In genomic region chr9:118891593-118891992, GRCm38 (mm10) we compare ENCODE assay signal across 13 mouse cellular contexts. TPM values are rescaled to one million over a fixed set of nuclear protein-coding genes. Genes with fewer than 3 reads are reported as not detected.
A peak's percentile ranks its signal among the peaks of the same experiment; 100 is the strongest.
DNase-seq lines count a peak whose midpoint lies in the region; ATAC-seq and TF ChIP-seq lines count a peak whose summit lies in the region.
"Had no signal": no experiment of that assay in that cellular context is flagged by ENCODE, and none has a peak within 500 bp of the region (broad histone marks: within the 10 kb centered on the region; RNA-seq: fewer than 3 reads in every experiment).

No protein-coding gene starts in this region.

- H3K4me1 ChIP-seq in heart, embryonic 14.5 days (ENCODE audit: control insufficient read depth in 2 of 2, insufficient read depth in 2 of 2, low read length in 2 of 2), result peaks cover 6 to 9% of the 10 kb centered on the region in 2 experiments; a peak in 3 of 4 replicates
- H3K4me1 ChIP-seq in lung, embryonic 14.5 days (ENCODE audit: insufficient read depth), result peaks cover 10% of the 10 kb centered on the region
- peaks cover 18% of the 10 kb centered on the region for H3K4me1 ChIP-seq in stomach, embryonic 14.5 days (ENCODE audit: control insufficient read depth, insufficient read depth, low read length)
- no peaks in the 10 kb centered on the region for H3K4me1 ChIP-seq in midbrain, postnatal 0 days (ENCODE audit: insufficient read depth, low read length)
- H3K4me1 ChIP-seq: liver, embryonic 13.5 days had no signal

- TF ChIP-seq CTCF in lung, embryonic 14.5 days (IDR thresholded peaks at IDR 0.05; ENCODE audit: low read depth), result no peak
- TF ChIP-seq CTCF in midbrain, postnatal 0 days (IDR thresholded peaks at IDR 0.05), result no peak

- no peak for ATAC-seq in heart, embryonic 14.5 days (ENCODE audit: insufficient number of reproducible peaks, insufficient read depth, low FRiP score, low read depth)
- peak; percentile 39; the same call in 1 of the 2 replicates for ATAC-seq in lung, embryonic 14.5 days (ENCODE audit: insufficient read depth)
- ATAC-seq in stomach, embryonic 14.5 days (ENCODE audit: insufficient number of reproducible peaks, insufficient read depth, low FRiP score, low read depth), result no peak
- no peak for ATAC-seq in midbrain, postnatal 0 days (ENCODE audit: low FRiP score)

- peak overlapping the region; percentile 30; the same call in 1 of the 2 replicates for H3K9ac ChIP-seq in heart, embryonic 14.5 days (ENCODE audit: low read length)
- no peak overlapping the region for H3K9ac ChIP-seq in lung, embryonic 14.5 days
- H3K9ac ChIP-seq in stomach, embryonic 14.5 days (replicated peaks; ENCODE audit: low read depth, low read length), result no peak overlapping the region
- H3K9ac ChIP-seq in midbrain, postnatal 0 days (replicated peaks; ENCODE audit: low read length, poor library complexity, severe bottlenecking), result no peak overlapping the region
- H3K9ac ChIP-seq: liver, embryonic 13.5 days; neural tube, embryonic 13.5 days had no signal

- no peaks in the 10 kb centered on the region for H3K9me3 ChIP-seq in heart, embryonic 14.5 days (ENCODE audit: control insufficient read depth, low read length)
- H3K9me3 ChIP-seq in lung, embryonic 14.5 days (ENCODE audit: low read depth, low read length), result no peaks in the 10 kb centered on the region
- H3K9me3 ChIP-seq in stomach, embryonic 14.5 days (ENCODE audit: control insufficient read depth, low read depth, low read length), result no peaks in the 10 kb centered on the region
- no peaks in the 10 kb centered on the region for H3K9me3 ChIP-seq in midbrain, postnatal 0 days (ENCODE audit: low read length)
- H3K9me3 ChIP-seq: liver, embryonic 13.5 days; midbrain, embryonic 10.5 days; neural tube, embryonic 13.5 days had no signal

- no peak overlapping the region for H3K4me3 ChIP-seq in heart, embryonic 14.5 days (ENCODE audit: control insufficient read depth in 1 of 2, insufficient read depth in 1 of 2, low read depth in 1 of 2, low read length in 2 of 2)
- no peak overlapping the region for H3K4me3 ChIP-seq in lung, embryonic 14.5 days (ENCODE audit: low read depth, low read length)
- H3K4me3 ChIP-seq in stomach, embryonic 14.5 days (ENCODE audit: low read depth, low read length), result no peak overlapping the region
- H3K4me3 ChIP-seq in midbrain, postnatal 0 days (ENCODE audit: low read depth, low read length), result no peak overlapping the region
- H3K4me3 ChIP-seq: liver, embryonic 13.5 days; midbrain, embryonic 10.5 days; neural tube, embryonic 13.5 days had no signal

- 0 out of 4 replicates have a peak overlapping the region, but pooled peaks of 1 of the 2 experiments have one; percentile 28 for H3K27ac ChIP-seq in heart, embryonic 14.5 days (replicated peaks in 1 of 2; ENCODE audit: control insufficient read depth in 1 of 2, insufficient read depth in 1 of 2, low read depth in 2 of 2, low read length in 2 of 2)
- peak overlapping the region; percentile 58; the same call in 1 of the 2 replicates for H3K27ac ChIP-seq in lung, embryonic 14.5 days (ENCODE audit: low read depth)
- H3K27ac ChIP-seq in stomach, embryonic 14.5 days (ENCODE audit: low read length), result peak overlapping the region; percentile 58; the same call in 1 of the 2 replicates
- H3K27ac ChIP-seq in midbrain, postnatal 0 days (ENCODE audit: low read depth, low read length), result no peak overlapping the region
- H3K27ac ChIP-seq: liver, embryonic 13.5 days; midbrain, embryonic 10.5 days; neural tube, embryonic 13.5 days had no signal

- no peaks in the 10 kb centered on the region for H3K27me3 ChIP-seq in heart, embryonic 14.5 days (ENCODE audit: control insufficient read depth, insufficient read depth, low read length)
- no peaks in the 10 kb centered on the region for H3K27me3 ChIP-seq in lung, embryonic 14.5 days (ENCODE audit: insufficient read depth, low read length)
- H3K27me3 ChIP-seq in stomach, embryonic 14.5 days (ENCODE audit: control insufficient read depth, insufficient read depth, low read length), result no peaks in the 10 kb centered on the region
- no peaks in the 10 kb centered on the region for H3K27me3 ChIP-seq in midbrain, postnatal 0 days (ENCODE audit: insufficient read depth, low read length)
- H3K27me3 ChIP-seq: liver, embryonic 13.5 days; neural tube, embryonic 13.5 days had no signal

- intact Hi-C loops in heart, postnatal 25 days (cut with DNase I), result no loop called here

- H3K36me3 ChIP-seq in heart, embryonic 14.5 days (ENCODE audit: control insufficient read depth, insufficient read depth, low read length), result peaks cover 27% of the 10 kb centered on the region
- H3K36me3 ChIP-seq in lung, embryonic 14.5 days (ENCODE audit: insufficient read depth), result 0 out of 2 replicates have a peak, but pooled peaks cover 8% of the 10 kb centered on the region
- H3K36me3 ChIP-seq in stomach, embryonic 14.5 days (ENCODE audit: control insufficient read depth, insufficient read depth, low read length), result no peaks in the 10 kb centered on the region
- H3K36me3 ChIP-seq in midbrain, postnatal 0 days (ENCODE audit: insufficient read depth, low read length), result no peaks in the 10 kb centered on the region
- H3K36me3 ChIP-seq: liver, embryonic 13.5 days; midbrain, embryonic 10.5 days; neural tube, embryonic 13.5 days had no signal

- H3K4me2 ChIP-seq in heart, embryonic 14.5 days (ENCODE audit: low read length), result no peak overlapping the region
- no peak overlapping the region for H3K4me2 ChIP-seq in lung, embryonic 14.5 days
- no peak overlapping the region for H3K4me2 ChIP-seq in stomach, embryonic 14.5 days (replicated peaks; ENCODE audit: low read depth, low read length)
- H3K4me2 ChIP-seq in midbrain, postnatal 0 days (ENCODE audit: low read depth, low read length, poor library complexity, severe bottlenecking), result no peak overlapping the region
- H3K4me2 ChIP-seq: liver, embryonic 13.5 days; neural tube, embryonic 13.5 days had no signal

- no peak for DNase-seq in heart, postnatal 25 days (ENCODE audit: low spot score)
- peak; percentile 54 for DNase-seq in lung, embryonic 14.5 days
- no peak for DNase-seq in lung, postnatal 14 days
- DNase-seq in gastrocnemius, postnatal 10 days, result peak; percentile 34
- DNase-seq in B cell, adult 2 months, result no peak
- DNase-seq in midbrain, postnatal 0 days (ENCODE audit: low spot score), result no peak
- DNase-seq: adrenal gland, postnatal 25 days; cerebellum, adult 11 months; liver, embryonic 13.5 days had no signal

- 88% methylated on average over 9 of the region's 9 CpGs for WGBS in heart, embryonic 14.5 days
- WGBS in lung, embryonic 14.5 days, result 51% methylated on average over 9 of the region's 9 CpGs
- 42% methylated on average over 9 of the region's 9 CpGs for WGBS in stomach, embryonic 14.5 days
- 79% methylated on average over 9 of the region's 9 CpGs for WGBS in midbrain, postnatal 0 days

RNA-seq across cellular contexts. Expression of gene Ctdspl, which starts 34.7 kb away (rescaled TPM):
- 10.2 and 10.4 TPM in 2 replicates for polyA plus RNA-seq in heart, embryonic 14.5 days (2014; fragmentation: Nextera tagmentation; extraction: Ambion mirVana)
- 10 to 100 TPM; 10.1 to 12.7 TPM for total RNA-seq in heart, postnatal 25 days (2021)
- polyA plus RNA-seq in lung, embryonic 14.5 days (2014; fragmentation: Nextera tagmentation; extraction: Ambion mirVana), result 20.1 and 22.9 TPM in 2 replicates
- total RNA-seq in gastrocnemius, postnatal 10 days (2021), result 10 to 100 TPM; 14.5 to 14.6 TPM
- polyA plus RNA-seq in stomach, embryonic 14.5 days (2014; fragmentation: Nextera tagmentation; extraction: Ambion mirVana), result 26.6 and 26.7 TPM in 2 replicates
- total RNA-seq in midbrain, postnatal 0 days (2014; rRNA removed), result 9.5 and 11.9 TPM in 2 replicates
- polyA plus RNA-seq in midbrain, postnatal 0 days (2015; fragmentation: Nextera tagmentation; extraction: Ambion mirVana), result 5.2 and 7.1 TPM in 2 replicates

Comparison
In these comparisons a context has a peak if more than half of its experiments do, and no peak if none do; other contexts are left out.
1. DNase-seq: peak in lung, embryonic 14.5 days (single experiment) and gastrocnemius, postnatal 10 days (single experiment); none in heart, postnatal 25 days (single experiment), lung, postnatal 14 days (single experiment), B cell, adult 2 months (0 of 2) and midbrain, postnatal 0 days (single experiment).